Mouse (Mus musculus) mesoderm, embryonic 11.5 days (tissue): Measurements from ENCODE around the gene Clcn7.
A peak's percentile ranks its signal among the peaks of the same experiment; 100 is the strongest.
"Not testable (repeated sequence)": the region's sequence is repeated elsewhere in the genome, so short reads cannot be mapped to it uniquely, and the experiment has no call there.

ENCODE experiments used
- DNase-seq: peaks from one replicate; pipeline ENCODE4 v3.0.0-alpha.2; 2012; ENCODE audit warnings: low read depth, low spot score

Gene Clcn7

DNA sequence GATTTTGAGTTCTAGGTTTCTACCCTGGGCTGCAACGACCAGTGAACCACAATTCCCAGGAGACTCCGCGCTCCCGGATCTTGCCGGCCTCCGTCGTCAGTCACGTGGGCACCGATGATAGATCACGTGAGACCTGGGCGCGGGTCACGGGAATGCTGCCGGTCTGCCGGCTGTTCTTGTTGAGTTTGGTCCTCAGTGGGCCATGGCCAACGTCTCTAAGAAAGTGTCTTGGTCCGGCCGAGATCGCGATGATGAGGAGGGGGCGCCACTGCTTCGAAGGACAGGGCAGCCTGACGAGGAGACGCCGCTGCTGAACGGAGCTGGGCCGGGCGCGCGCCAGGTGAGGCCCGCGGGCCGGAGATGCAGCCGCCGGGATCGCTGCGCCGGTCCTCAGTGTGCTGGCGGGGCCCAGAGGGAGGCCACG is at the start of gene Clcn7:
Gene Clcn7, plus strand, starts transcription at position 117 of the 424 bp plus-strand sequence.
- peak; percentile 95 for DNase-seq

DNA sequence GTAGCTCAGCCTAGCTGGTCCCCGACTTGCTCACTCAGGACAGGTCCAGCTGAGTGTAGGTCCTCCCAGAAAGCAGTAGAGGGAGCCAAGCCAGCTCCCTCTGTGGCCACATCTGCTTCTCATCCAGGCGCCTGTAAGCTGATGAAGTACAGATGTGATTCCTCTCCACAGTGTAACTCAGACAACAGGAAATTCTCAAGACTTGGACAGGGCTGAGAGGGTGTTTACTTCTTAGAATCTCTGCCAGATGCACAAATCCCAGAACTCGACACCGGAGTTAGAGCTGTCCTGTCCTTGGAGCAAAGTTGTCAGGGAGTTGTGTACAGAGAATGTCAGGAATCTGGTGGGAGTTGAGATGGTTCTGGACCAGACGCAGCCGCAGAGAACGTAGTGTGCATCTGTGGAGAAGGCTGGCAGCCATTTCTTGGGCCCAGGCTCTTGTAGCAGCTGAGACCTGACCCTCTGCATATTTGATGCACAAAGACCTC is 49.7 kb upstream of the Clcn7 start, which contains the start of gene Tmem204:
Gene Tmem204, minus strand, starts transcription at position 148 of the 488 bp plus-strand sequence.
- DNase-seq, result peak; percentile 88

DNA sequence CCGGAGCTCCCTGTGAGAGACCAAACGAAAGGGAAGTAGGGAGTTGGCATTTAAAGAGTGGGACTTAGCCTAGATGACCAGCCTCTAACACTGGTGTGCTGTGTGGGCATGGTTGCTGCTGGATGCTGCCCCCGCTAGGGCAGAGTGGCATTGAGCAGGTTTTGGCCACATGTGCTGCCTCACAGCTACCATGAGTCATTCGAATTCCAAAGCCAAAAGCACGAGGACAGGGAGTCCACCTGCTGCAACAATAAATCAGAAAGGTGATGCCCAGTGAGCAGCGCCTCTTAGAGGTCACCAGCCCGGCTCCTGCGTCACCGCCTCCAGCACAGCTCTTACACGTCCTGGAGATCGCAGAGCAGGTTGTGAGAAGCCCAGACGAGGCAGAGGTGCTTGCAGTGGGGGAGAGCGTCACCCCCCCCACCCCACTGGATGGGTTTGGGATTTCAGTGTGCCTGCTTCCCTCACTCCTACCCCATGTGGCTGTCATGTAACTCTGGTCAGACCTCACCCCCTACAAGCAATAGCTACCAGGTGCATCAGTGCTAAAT is 48.3 kb upstream of the Clcn7 start:
- DNase-seq, result peak; percentile 21

DNA sequence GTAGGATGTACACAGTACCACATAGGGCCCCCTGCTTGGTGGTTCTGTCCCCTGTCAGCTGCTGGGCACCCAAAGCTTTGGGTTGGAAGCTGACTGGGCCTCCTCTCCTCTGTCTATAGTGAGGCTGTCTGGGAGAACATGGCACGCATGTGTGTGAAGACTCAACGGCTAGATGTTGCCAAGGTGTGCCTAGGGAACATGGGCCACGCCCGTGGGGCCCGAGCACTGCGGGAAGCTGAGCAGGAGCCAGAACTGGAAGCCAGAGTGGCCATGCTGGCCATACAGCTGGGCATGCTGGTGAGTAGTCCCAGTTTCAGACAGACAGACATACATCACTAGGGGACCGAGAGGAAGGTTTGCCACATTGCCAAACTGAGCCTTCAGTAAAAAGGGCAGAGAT is 46.5 kb upstream of the Clcn7 start:
- DNase-seq, result no peak

DNA sequence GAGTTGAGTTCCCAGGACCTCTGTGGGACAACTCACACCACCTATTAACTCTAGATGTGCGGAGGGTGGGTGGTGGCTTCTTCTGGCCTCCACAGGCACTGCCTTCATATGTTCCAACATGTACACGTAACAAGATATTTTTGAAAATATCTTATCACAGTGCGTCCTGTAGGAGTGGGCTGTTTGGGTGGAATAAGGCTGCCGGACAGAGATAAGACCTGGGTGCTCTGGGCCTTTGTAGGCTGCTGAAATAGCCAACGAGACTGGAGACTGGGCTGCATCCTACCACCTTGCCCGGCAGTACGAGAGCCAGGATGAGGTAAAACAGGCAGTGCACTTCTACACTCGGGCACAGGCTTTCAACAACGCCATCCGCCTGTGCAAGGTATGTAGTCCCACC is 44.0 kb upstream of the Clcn7 start:
- no peak for DNase-seq

DNA sequence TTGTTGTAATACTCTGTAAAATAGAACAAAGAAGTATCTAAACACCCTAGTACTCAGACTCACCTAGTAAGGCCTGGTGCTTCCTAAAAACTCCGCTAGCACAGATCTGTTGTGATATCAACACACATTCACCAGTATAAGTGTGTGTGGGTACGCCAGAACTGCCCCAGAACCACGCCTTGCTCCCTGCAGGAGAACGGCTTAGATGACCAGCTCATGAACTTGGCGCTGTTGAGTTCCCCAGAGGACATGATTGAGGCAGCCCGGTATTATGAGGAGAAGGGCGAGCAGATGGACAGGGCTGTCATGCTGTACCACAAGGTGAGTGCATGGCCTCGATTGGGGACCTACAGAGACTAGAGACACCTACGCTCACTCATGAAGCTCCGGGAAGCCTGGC is 42.7 kb upstream of the Clcn7 start:
- DNase-seq, result no peak

DNA sequence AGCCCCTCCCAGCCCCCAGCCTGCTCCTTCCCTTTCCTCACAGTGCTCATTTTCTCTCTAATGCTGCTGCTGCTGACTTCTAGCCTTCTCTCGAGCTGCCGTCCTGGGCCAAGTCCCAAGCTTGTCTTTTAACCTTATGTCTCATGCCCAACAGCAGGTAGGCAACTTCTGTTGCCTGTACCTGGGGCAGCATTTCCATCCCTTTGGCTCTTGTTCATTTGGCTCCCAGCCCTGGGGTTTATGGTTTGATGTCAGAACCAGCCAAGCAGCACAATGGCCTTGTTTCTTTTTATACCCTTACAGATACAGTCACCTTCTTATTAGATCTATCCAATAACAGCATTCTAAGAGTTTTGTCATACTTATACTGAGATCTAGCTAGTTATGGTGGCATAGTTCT is 37.0 kb upstream of the Clcn7 start:
- DNase-seq, result no peak

DNA sequence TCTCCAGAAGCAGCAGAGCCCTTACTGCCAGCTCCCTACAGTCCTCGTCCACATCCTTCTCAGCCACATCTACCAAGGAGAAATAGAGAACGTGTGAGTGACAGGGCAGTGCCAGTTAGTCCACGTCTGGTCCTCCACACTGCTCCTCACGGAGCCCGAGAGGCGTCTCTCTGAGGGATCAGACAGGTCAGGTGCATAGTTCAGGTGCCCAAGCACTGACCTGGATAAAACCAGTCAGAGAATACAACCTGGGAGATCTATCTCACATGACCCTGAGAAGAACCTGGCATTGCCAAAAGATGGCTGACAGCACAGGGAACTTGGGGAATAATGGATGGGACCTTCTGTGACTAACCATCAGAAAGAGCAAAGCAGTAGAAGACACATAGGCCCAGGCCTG is 33.1 kb upstream of the Clcn7 start:
- DNase-seq, result no peak

DNA sequence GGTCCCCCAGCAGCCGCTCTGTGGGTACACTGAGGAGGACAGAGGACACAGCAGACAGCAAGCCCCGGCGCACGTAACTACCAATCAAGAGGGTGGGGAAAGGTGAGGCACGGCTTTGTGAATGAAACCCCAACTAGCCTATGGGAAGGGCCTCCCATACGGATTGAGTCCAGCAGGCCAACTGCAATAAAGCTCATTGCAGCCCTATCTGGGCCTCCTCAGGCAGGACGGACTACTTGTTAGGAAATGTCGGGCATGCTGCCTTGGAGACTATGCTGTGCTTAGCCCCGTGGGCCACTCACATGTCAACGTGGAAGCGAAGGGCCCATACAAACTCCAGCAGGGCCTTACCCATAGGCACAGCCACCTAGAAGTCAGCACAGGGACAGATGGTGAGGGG is 31.9 kb upstream of the Clcn7 start:
- no peak for DNase-seq

DNA sequence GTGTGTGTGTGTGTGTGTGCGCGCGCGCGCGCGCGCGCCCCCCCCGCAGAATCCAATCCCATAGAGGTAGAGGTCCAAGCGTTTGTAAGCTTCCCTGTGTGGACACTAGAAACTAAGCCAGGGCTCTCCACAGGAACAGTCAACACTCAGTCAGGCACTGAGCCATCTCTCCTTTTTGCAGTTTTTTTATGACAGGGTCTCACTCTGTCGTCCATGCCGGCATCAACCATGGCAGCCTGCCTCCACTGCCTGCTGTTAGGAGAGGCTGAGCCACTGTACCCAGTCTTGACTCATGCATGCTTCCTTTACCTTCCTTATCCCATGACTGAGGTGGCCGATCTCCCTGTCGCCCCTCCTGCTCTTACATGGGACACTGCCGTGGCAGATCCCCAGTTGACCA is 25.4 kb upstream of the Clcn7 start:
- DNase-seq, result no peak

DNA sequence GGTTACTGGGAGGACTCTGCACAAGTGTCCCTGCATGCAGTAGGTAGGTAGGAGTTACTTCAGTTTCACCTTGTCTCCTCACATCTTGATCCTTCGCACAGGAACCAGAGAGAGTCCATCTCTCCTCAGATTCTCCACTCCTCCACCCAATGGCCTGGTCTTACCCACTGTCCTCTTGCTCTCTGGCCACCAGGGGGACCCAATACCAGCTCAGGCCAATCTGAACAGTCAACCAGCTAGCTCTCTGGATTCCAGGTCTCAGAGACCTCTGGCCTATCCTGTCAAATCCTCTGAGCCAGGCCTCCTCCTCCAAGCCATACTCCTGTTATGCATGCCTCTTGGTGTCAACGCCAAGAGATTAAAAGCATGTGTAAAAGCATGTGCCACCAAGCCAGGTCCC is 23.6 kb upstream of the Clcn7 start:
- peak; percentile 50 for DNase-seq

DNA sequence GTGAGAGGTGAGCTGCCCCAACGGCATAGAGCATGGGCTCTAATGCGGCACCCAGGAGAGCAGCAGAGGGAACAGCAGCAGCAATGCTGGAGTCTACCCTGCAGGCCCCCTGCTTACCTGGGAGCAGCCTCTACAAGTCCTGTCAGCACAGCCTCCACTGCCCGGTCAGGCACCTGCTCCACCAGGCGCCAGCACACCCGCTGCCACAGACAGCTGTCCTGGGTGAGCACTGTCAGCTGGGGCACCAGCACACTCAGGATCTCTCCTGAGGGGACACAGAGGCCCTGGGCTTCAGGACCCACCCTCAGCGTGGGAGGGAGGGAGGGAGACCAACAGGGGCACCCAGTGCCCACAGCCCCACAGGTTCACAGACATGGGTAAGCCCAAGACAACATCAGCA is 22.6 kb upstream of the Clcn7 start:
- no peak for DNase-seq

DNA sequence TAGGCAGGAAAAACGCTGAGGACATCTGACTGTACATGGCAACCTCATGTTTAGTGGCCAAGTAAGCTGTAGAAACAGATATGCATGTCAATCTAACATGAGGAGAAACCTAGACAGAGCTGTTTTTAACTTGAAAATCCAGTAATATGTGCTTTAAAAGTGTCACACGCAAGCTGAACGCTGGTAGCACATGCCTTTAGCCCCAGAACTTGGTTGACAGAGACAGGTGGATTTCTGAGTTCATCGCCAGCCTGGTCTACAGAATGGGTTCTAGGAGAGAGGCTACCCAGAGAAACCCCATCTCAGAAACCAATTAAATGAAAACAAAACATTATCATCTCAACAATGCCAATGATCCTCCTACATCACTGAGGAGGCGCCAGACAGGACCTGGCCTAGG is 22.0 kb upstream of the Clcn7 start:
- no peak for DNase-seq

DNA sequence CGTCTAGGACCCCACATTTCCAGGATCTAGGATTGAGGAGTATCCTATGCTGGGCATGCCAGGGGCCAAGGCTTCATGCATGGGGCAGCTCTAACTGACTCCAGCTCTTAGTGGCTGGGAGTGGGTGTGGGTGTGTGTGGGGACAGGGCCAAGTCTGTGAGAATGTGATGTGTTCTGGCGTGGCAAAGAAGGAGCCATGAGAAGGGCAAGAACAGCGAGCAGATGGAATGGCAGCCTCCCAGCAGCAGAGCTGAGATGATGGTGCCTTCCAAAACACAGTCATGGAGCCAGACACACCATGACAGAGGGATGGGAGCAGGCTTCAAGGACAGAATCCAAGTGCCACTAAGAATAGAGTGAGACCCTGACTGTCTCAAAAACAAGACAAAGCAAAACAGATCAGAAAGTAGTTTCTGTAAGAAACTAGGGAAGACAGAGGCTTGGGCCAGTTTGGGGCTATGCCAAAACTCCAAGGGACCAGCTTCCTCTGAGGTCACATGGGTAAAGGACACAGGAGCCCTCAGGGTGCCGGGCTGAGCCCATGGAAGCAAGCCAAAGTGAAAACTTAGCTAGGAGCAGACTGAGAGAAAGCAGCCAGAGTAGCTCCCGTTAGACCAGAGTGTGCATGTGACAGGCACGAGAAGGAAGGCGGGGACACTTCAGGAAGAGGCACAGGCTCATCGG is 21.3 kb upstream of the Clcn7 start:
- DNase-seq, result no peak

DNA sequence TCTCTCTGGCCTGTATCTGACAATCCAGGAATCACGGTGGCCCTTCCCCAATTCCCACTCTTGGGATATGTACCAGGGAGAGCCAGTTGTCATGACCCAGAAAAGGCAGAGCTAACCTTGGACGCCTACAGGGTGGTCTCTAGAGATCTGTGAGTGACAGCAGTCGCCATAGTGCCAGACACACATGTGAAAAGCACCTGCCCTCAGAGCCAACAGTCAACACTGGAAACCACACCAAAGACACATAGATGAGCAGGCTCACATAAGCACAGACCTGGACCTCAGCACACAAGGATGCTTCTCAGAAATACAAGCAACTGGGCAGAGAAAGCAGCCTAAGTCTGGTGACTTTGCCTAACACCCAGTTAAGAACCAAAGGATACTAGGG is 20.8 kb upstream of the Clcn7 start:
- no peak for DNase-seq

DNA sequence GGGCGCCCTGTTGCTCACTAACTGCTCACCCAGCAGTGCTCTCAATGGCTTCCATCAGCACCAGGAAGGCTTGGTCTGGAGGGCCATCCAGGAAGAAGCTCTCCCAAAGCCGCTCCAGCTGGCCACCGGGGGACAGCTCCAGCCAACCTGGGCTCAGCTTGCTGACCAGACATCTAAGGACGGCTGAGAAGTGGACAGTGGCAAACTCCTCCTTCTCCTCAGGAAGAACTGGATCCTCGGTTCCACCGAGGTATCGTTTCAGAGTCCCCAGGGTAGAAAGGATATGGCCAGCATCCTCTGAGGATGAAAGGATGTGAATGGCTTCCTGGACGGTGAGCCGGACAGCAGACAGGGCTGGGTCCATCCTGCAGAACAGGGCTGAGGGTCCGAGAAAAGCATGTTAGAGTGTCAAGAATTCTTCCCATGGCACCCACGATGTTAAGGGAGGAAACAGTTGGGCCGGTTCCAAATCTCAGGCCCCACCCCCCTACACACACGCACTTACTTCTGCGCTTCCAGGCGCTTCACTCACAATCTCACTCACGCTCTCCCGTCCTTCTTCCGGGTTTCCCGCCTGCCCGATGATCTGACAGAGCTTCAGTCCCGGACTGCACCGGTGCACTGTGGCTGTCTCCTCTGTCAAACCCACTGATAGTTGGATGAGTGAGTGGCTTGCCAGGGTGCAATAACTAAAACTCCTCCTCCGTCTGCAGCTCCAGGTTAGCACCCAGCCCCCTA is 18.1 kb upstream of the Clcn7 start:
- DNase-seq, result no peak

DNA sequence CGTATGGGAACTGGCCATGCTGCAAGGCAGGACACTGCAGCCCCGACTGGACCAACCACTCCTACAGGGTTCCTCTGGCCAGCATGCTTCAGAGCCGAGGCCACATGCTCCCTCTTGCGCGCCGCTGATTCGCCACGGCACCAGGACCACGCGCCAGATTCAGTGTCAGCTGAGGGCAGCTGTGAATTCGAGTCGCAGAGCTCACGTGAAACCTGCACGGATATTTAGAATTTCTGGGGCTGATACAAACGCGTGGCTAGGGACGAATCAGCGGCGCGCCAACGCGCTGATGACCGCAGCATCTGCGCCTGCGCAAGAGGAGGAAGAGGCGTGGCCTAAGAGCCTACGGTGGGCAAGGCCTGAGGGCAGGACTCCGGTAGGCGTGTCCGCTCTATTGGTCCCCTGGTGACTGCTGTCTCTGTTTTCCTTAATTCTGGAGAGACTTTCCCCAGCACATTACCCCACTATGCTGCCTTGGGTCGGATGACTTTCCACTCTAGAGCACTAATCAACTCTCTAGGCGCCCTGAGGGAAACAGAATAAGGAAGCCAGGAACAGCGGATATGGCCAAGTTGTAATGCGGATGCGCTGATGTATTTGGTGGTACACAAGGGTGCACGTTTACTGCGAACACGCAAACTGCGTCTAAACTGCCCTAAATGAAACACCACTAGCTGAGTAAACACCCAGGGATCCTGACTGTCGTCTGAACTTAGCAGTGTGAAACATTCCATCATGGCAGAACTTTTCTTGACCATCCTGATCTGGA is 17.3 kb upstream of the Clcn7 start, which contains the start of gene Telo2:
Gene Telo2, minus strand, starts transcription at position 304 of the 769 bp plus-strand sequence.
- DNase-seq, result peak; percentile 95

DNA sequence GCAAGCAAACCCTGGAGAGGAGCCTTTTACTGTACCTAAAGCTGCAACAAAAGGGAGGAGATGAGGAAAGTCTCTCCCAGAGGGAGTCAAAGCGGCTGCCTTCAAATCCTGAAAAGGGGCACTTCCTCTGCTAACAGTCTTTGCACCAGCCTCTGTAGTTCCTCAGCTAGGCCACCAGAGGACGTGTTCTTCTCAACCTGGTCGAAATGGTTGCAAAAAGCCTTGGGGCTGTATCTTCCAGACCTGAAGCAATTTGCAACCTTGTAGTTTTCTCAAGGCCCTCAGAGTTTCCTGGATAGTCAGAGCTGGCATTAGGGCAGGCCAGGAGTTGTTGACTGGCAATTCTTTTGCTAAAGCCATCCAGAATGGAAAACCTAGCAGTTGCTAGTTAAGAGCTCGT is 15.9 kb upstream of the Clcn7 start:
- DNase-seq, result peak; percentile 50

DNA sequence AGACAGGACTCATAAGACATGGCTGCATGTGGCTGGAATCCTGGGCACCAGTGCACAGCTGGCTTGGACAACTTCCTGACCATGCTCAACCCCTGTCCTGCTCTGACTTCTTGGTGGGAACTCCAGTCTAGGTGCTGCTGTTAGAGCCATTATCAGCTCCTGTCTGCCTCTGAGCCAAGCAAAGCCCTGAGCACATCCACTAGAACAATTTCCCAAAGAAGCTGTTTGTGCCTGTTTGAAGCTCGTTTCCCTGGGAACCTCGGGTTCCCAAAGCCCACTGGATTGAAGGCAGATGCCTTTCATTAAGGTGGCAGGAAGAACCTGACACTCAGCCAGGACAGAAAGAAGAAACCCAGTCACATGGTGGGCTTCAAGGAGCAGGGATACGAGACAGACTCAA is 12.8 kb upstream of the Clcn7 start, which contains the start of gene Ptx4:
Gene Ptx4, plus strand, starts transcription at position 355 of the 400 bp plus-strand sequence.
- no peak for DNase-seq

DNA sequence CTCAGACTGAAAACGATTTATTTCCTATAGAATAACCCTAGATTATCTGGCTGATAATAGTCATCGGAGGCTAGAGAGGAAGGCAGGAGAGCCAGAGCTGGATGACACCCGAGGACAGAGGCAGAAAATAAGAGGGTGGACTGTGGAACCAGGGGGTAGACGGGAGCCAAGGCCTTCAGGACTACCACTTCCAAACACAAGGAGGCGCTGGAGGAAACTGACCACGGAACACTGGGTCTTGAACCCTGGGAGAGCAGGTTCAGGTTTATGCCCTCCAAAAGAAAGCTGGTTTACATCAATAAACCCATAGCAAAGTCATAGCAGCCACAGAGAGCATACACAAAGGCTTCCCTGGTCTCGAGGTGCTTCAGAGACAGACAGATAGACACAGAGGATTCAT is 9.2 kb upstream of the Clcn7 start:
- DNase-seq, result no peak

DNA sequence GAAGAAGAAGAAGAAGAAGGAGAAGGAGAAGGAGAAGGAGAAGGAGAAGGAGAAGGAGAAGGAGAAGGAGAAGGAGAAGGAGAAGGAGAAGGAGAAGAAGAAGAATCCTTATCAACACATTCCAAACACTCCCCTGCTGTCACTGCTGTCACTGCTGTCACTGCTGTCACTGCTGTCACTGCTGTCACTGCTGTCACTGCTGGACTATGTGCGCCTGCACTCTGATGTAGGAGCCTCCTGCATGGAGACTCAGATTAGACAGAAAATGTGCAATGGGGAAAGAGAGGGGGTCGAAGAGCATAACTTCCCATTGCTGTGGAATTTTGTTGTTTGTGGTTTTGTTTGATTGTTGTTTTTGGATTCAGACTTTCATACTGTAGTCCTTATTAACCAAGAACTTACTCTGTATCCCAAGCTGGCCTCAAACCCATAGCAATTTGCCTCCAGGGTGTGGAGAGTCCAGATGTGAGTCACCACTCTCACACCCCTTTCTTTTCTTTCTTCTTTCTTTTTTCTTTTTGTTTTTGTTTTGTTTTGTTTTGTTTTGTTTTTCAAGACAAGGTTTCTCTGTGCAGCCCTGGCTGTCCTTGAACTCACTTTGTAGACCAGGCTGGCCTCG is 7.6 kb upstream of the Clcn7 start:
- not testable (repeated sequence) for DNase-seq
